29 mouse cellular contexts compared by ENCODE assay signal in the genomic region with DNA sequence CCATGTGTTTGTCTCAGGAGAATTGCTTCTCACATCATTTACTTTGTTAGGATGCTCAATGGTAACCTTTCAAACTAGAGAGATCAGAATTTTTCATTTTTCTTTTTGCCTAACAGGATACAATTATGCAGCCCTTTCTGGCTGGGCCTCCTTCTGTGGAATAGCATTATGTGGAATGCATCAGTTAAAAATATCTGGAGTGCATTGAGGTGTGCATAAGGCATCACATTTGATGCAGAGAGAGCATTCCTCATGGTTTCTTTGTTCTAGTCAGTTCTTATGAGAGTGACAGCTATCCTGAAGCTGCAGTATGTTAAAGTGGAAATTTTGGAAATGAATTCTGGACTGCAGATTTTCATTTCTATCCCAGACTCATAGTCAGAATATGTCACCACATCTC.
"Had no signal": no experiment of that assay in that cellular context is flagged by ENCODE, and none has a peak within 500 bp of the region (broad histone marks: within the 10 kb centered on the region; RNA-seq: fewer than 3 reads in every experiment).

No protein-coding gene starts in this region.

- ATAC-seq: hindbrain, embryonic 16.5 days; hindbrain, postnatal 0 days; inflammation-experienced regulatory T-cells, adult 6 months; intestine, embryonic 15.5 days; intestine, embryonic 16.5 days; intestine, postnatal 0 days had no signal

- H3K27me3 ChIP-seq: heart, embryonic 12.5 days; heart, embryonic 13.5 days; heart, embryonic 15.5 days; hindbrain, embryonic 12.5 days; hindbrain, embryonic 13.5 days; hindbrain, embryonic 15.5 days; intestine, embryonic 15.5 days; kidney, embryonic 15.5 days had no signal

- DNase-seq: heart, postnatal 10 days; heart, postnatal 14 days; heart, postnatal 36 days; heart, postnatal 4 days; kidney, adult 11 months; kidney, adult 18-20 months; kidney, adult 2 months; kidney, adult 8-10 months; kidney, adult 9 months; kidney, postnatal 10 days; kidney, postnatal 14 days; kidney, postnatal 25 days; kidney, postnatal 36 days; kidney, postnatal 4 days; layer of hippocampus, adult 9-11 months; layer of hippocampus, postnatal 36 days had no signal
